Mouse (Mus musculus): ENCODE data around the gene Sptb. TPM values are rescaled to one million over a fixed set of nuclear protein-coding genes. Genes with fewer than 3 reads are reported as not detected.

Gene Sptb
- total and polyA plus RNA-seq, 3 experiments, result 17.9 to 85.1 (median 35.4) TPM

DNA sequence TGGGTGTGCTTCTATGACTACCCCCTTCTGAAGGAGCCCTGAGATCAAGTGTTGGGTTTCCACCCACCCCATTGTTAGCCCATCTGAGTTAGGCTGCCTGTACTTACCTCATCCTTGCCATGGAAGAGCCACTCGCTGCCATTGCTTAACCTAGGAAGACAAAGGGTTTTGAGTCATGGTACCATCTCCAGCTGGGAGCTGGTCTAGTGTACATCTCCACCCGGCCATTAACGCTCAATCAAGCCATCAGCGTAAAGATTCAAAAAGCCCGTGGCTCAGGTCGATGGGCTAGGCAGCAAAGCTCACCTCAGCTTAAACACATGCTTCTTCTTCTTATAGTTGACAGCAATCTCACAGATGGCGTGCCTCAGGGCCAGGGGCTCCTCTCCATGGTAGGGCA lies 126.9 kb downstream of the Sptb start:
- no peaks in the 10 kb centered on the region for H3K27me3 ChIP-seq (ENCODE audit: control insufficient read depth in 1 of 2, insufficient read depth in 2 of 2, low read length in 2 of 2)
- peaks cover 0 to 10% of the 10 kb centered on the region in 2 experiments; a peak in 2 of 4 replicates for H3K4me1 ChIP-seq (ENCODE audit: control insufficient read depth in 1 of 2, insufficient read depth in 2 of 2, low read length in 2 of 2)
- no peak for DNase-seq (ENCODE audit: low read depth, low spot score)
- TF ChIP-seq ELF1 (IDR thresholded peaks at IDR 0.05; ENCODE audit: low read depth, low read length) (no peak), MAFK (IDR thresholded peaks at IDR 0.05; ENCODE audit: borderline replicate concordance, low read depth, low read length) (no peak), EP300 (IDR thresholded peaks at IDR 0.05; ENCODE audit: low read depth in 1 of 2, low read length in 2 of 2) (no peak), ZKSCAN1 (IDR thresholded peaks at IDR 0.05; ENCODE audit: low read depth, low read length) (no peak), POLR2AphosphoS5 (IDR thresholded peaks at IDR 0.05; ENCODE audit: borderline replicate concordance, low read depth, low read length) (no peak), SIN3A (IDR thresholded peaks at IDR 0.05; ENCODE audit: low read length) (no peak), RCOR1 (IDR thresholded peaks at IDR 0.05; ENCODE audit: low read depth, low read length) (no peak), RAD21 (IDR thresholded peaks at IDR 0.05; ENCODE audit: low read depth, low read length) (no peak), CHD2 (IDR thresholded peaks at IDR 0.05; ENCODE audit: low read length) (no peak), ZMIZ1 (IDR thresholded peaks at IDR 0.05; ENCODE audit: low read depth, low read length) (no peak), HCFC1 (IDR thresholded peaks at IDR 0.05; ENCODE audit: low read depth, low read length) (no peak), JUND (IDR thresholded peaks at IDR 0.05; ENCODE audit: low read depth, low read length) (no peak), CHD1 (IDR thresholded peaks at IDR 0.05; ENCODE audit: low read depth, low read length) (no peak), MEF2A (IDR thresholded peaks at IDR 0.05; ENCODE audit: extremely low read depth, insufficient replicate concordance, low read depth, low read length, poor library complexity, severe bottlenecking) (no peak), MXI1 (IDR thresholded peaks at IDR 0.05; ENCODE audit: low read depth, low read length) (no peak), MYC (IDR thresholded peaks at IDR 0.05; ENCODE audit: low read depth, low read length) (no peak)
- H3K36me3 ChIP-seq (ENCODE audit: control insufficient read depth in 1 of 2, insufficient read depth in 2 of 2, low read length in 2 of 2), result no peaks in the 10 kb centered on the region
- no peaks in the 10 kb centered on the region for H3K79me2 ChIP-seq (ENCODE audit: control insufficient read depth, insufficient read depth, low read length, poor library complexity)
- no peak overlapping the region for H3K27ac ChIP-seq (ENCODE audit: control insufficient read depth, low read depth, low read length)
- H3K9me3 ChIP-seq (replicated peaks; ENCODE audit: insufficient read depth, low read length), result no peaks in the 10 kb centered on the region
- H3K9ac ChIP-seq (ENCODE audit: control insufficient read depth, low read depth, low read length, poor library complexity, severe bottlenecking), result no peak overlapping the region
- H3K4me3 ChIP-seq (ENCODE audit: control insufficient read depth in 1 of 2, insufficient read depth in 1 of 2, low read depth in 2 of 2, low read length in 2 of 2), result no peak overlapping the region

DNA sequence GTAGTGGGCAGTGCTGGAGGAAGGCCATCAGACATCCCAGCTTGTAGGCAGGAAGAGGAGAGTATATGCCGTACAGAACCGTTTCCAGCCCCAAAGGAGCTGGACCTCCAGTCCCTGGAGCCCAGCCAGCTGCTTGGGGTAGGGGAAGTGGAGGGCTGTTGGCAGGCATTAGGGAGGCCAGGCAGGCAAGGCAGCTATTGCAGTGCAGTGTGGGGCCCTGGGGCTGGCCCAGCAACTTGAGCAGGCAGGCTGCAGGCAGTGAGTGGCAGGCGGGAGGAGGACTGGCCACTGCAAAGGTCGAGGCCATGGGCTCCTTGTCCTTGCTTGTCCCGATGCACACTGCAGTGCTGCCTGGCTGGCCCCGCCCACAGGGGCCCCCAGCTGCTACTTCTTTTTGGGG lies 127.5 kb downstream of the Sptb start:
- peak; percentile 37 for DNase-seq (ENCODE audit: low read depth, low spot score)
- TF ChIP-seq MYB (IDR thresholded peaks at IDR 0.05; ENCODE audit: low read depth, low read length), result no peak
- TF ChIP-seq MAZ (IDR thresholded peaks at IDR 0.05; ENCODE audit: low read depth, low read length), result no peak
- TF ChIP-seq KAT2A (conservative IDR thresholded peaks at IDR 0.05; ENCODE audit: low read depth, low read length), result no peak
- TF ChIP-seq E2F4 (IDR thresholded peaks at IDR 0.05; ENCODE audit: borderline replicate concordance, low read depth, low read length), result no peak
- TF ChIP-seq ZNF384 (IDR thresholded peaks at IDR 0.05; ENCODE audit: low read depth, low read length), result no peak
- TF ChIP-seq EP300 (IDR thresholded peaks at IDR 0.05; ENCODE audit: low read depth in 1 of 2, low read length in 2 of 2), result no peak
- no peak for TF ChIP-seq GABPA (IDR thresholded peaks at IDR 0.05; ENCODE audit: low read depth, low read length)
- TF ChIP-seq ELF1 (IDR thresholded peaks at IDR 0.05; ENCODE audit: low read depth, low read length), result no peak
- no peak for TF ChIP-seq JUND (IDR thresholded peaks at IDR 0.05; ENCODE audit: low read depth, low read length)
- TF ChIP-seq NELFE (IDR thresholded peaks at IDR 0.05; ENCODE audit: low read depth, low read length), result no peak
- no peak for TF ChIP-seq UBTF (IDR thresholded peaks at IDR 0.05; ENCODE audit: borderline replicate concordance, insufficient read depth, low read depth, low read length)
- TF ChIP-seq NRF1 (IDR thresholded peaks at IDR 0.05; ENCODE audit: insufficient read depth, low read depth, low read length, poor library complexity, severe bottlenecking), result no peak
- TF ChIP-seq ETS1 (IDR thresholded peaks at IDR 0.05; ENCODE audit: low read depth, low read length), result no peak
- TF ChIP-seq SMC3 (IDR thresholded peaks at IDR 0.05; ENCODE audit: low read depth, low read length), result no peak
- no peak for TF ChIP-seq MAX (IDR thresholded peaks at IDR 0.05; ENCODE audit: low read length)
- no peak for TF ChIP-seq ZMIZ1 (IDR thresholded peaks at IDR 0.05; ENCODE audit: low read depth, low read length)

More for the DNA sequence above, 127.5 kb downstream of the Sptb start:
- no peaks in the 10 kb centered on the region for H3K79me2 ChIP-seq (ENCODE audit: control insufficient read depth, insufficient read depth, low read length, poor library complexity)
- no peak overlapping the region for H3K4me3 ChIP-seq (ENCODE audit: control insufficient read depth in 1 of 2, insufficient read depth in 1 of 2, low read depth in 2 of 2, low read length in 2 of 2)
- H3K9ac ChIP-seq (ENCODE audit: control insufficient read depth, low read depth, low read length, poor library complexity, severe bottlenecking), result no peak overlapping the region
- H3K36me3 ChIP-seq (ENCODE audit: control insufficient read depth in 1 of 2, insufficient read depth in 2 of 2, low read length in 2 of 2), result peaks cover 0 to 2% of the 10 kb centered on the region in 2 experiments; a peak in 1 of 4 replicates
- H3K27ac ChIP-seq (ENCODE audit: control insufficient read depth, low read depth, low read length), result no peak overlapping the region
- H3K27me3 ChIP-seq (ENCODE audit: control insufficient read depth in 1 of 2, insufficient read depth in 2 of 2, low read length in 2 of 2), result no peaks in the 10 kb centered on the region
- peaks cover 0 to 16% of the 10 kb centered on the region in 2 experiments; a peak in 2 of 4 replicates for H3K4me1 ChIP-seq (ENCODE audit: control insufficient read depth in 1 of 2, insufficient read depth in 2 of 2, low read length in 2 of 2)
- no peaks in the 10 kb centered on the region for H3K9me3 ChIP-seq (replicated peaks; ENCODE audit: insufficient read depth, low read length)

Data from MEL (cell line).